Mouse (Mus musculus) small intestine, adult 2 months (tissue): ENCODE measurements around the gene Gm9376.

Source experiments
- CTCF ChIP-seq: fragments of 200-500 bp; IDR thresholded peaks from 2 replicates; pipeline ENCODE4 v1.5.1; 2012; ENCODE audit warnings: low read depth, mild to moderate bottlenecking, control low read depth, inconsistent platforms, low read length, moderate library complexity, mixed read lengths; ENCODE audit not compliant: insufficient replicate concordance, insufficient read length; ENCODE audit errors: extremely low read depth
- POLR2A ChIP-seq: fragments of 200-500 bp; IDR thresholded peaks from 2 replicates; pipeline ENCODE4 v1.6.1; 2012; ENCODE audit warnings: low read depth, mild to moderate bottlenecking, control low read depth, inconsistent platforms, low read length, moderate library complexity

GRCm38 (mm10) chr14:118289133-118289532, 22.4 kb downstream of the Gm9376 start:
- TF ChIP-seq POLR2A (no peak), CTCF (no peak)
